Mouse (Mus musculus) bone marrow macrophage, adult 2 months (primary cell): Measurements from ENCODE around the gene Ankrd27. TPM values are rescaled to one million over a fixed set of nuclear protein-coding genes. Genes with fewer than 3 reads are reported as not detected.

ENCODE experiments used
- H3K27ac ChIP-seq: 2 replicates; pipeline ENCODE4 v1.5.1; 2012; ENCODE audit warnings: low read depth, low read length; ENCODE audit not compliant: insufficient read depth
- H3K4me1 ChIP-seq: 2 replicates; pipeline ENCODE4 v1.6.1; 2012; ENCODE audit warnings: low read length; ENCODE audit not compliant: control insufficient read depth, insufficient read depth
- H3K4me3 ChIP-seq: 2 replicates; pipeline ENCODE4 v1.5.1; 2012; ENCODE audit warnings: mild to moderate bottlenecking, low read length, moderate library complexity; ENCODE audit not compliant: insufficient read depth
- CTCF ChIP-seq: IDR thresholded peaks from 2 replicates; pipeline ENCODE4 v1.5.1; 2012; ENCODE audit warnings: low read depth, mild to moderate bottlenecking, low read length, moderate library complexity
- POLR2A ChIP-seq: IDR thresholded peaks from 2 replicates; pipeline ENCODE4 v1.6.1; 2012; ENCODE audit warnings: mild to moderate bottlenecking, low read depth, low read length, borderline replicate concordance
- polyA plus RNA-seq: library from polyadenylated mRNA; stranded (reverse); fragments of >200 nt; gene quantifications from 2 replicates; pipeline ENCODE4 v1.2.4, GENCODE M21; 2012; ENCODE audit not compliant: missing spikeins, insufficient read depth, insufficient read length

The Ankrd27 gene
- polyA plus RNA-seq, 1 experiment = 29.4 TPM

GRCm38 (mm10) chr7:35594311-35594710 lies 8.3 kb downstream of the Ankrd27 start:
- H3K27ac ChIP-seq = no peak overlapping the region
- no peak overlapping the region for H3K4me3 ChIP-seq
- no peak for TF ChIP-seq POLR2A
- no peak for TF ChIP-seq CTCF
- H3K4me1 ChIP-seq = no peaks in the 10 kb centered on the region

- Histone ChIP-seq H3K4me1 (no peaks in the 10 kb centered on the region), H3K27ac (no peak overlapping the region), H3K4me3 (no peak overlapping the region)
- TF ChIP-seq POLR2A (no peak), CTCF (no peak)
Observed at GRCm38 (mm10) chr7:35599492-35599891, 13.4 kb downstream of the Ankrd27 start.

- no peak for TF ChIP-seq CTCF
- no peak for TF ChIP-seq POLR2A
- H3K4me1 ChIP-seq = no peaks in the 10 kb centered on the region
- no peak overlapping the region for H3K27ac ChIP-seq
- no peak overlapping the region for H3K4me3 ChIP-seq
Observed at GRCm38 (mm10) chr7:35600031-35600430, 14.0 kb downstream of the Ankrd27 start.

GRCm38 (mm10) chr7:35601106-35601505 lies 15.1 kb downstream of the Ankrd27 start:
- H3K27ac ChIP-seq = no peak overlapping the region
- H3K4me3 ChIP-seq = no peak overlapping the region
- no peaks in the 10 kb centered on the region for H3K4me1 ChIP-seq
- TF ChIP-seq POLR2A (no peak), CTCF (no peak)

- TF ChIP-seq POLR2A = no peak
- no peak for TF ChIP-seq CTCF
- Histone ChIP-seq H3K4me3 (no peak overlapping the region), H3K4me1 (no peaks in the 10 kb centered on the region), H3K27ac (no peak overlapping the region)
Observed at GRCm38 (mm10) chr7:35602766-35603165, 16.7 kb downstream of the Ankrd27 start.

GRCm38 (mm10) chr7:35606816-35607215 lies 20.8 kb downstream of the Ankrd27 start:
- H3K27ac ChIP-seq = no peak overlapping the region

GRCm38 (mm10) chr7:35609245-35609644 lies 23.2 kb downstream of the Ankrd27 start:
- no peak overlapping the region for H3K27ac ChIP-seq
- TF ChIP-seq CTCF (no peak), POLR2A (no peak)
- H3K4me3 ChIP-seq = no peak overlapping the region
- H3K4me1 ChIP-seq = peaks cover 5% of the 10 kb centered on the region

More at GRCm38 (mm10) chr7:35606816-35607215, 20.8 kb downstream of the Ankrd27 start:
- TF ChIP-seq CTCF (no peak), POLR2A (no peak)
- Histone ChIP-seq H3K4me1 (peaks cover 5% of the 10 kb centered on the region), H3K4me3 (no peak overlapping the region)

GRCm38 (mm10) chr7:35617513-35617912 lies 31.5 kb downstream of the Ankrd27 start:
- Histone ChIP-seq H3K27ac (no peak overlapping the region), H3K4me1 (no peaks in the 10 kb centered on the region), H3K4me3 (no peak overlapping the region)
- TF ChIP-seq CTCF (no peak), POLR2A (no peak)

GRCm38 (mm10) chr7:35622626-35623025 lies 36.6 kb downstream of the Ankrd27 start:
- Histone ChIP-seq H3K4me1 (no peaks in the 10 kb centered on the region), H3K27ac (no peak overlapping the region), H3K4me3 (no peak overlapping the region)
- no peak for TF ChIP-seq POLR2A
- no peak for TF ChIP-seq CTCF

- Histone ChIP-seq H3K4me3 (no peak overlapping the region), H3K27ac (no peak overlapping the region), H3K4me1 (no peaks in the 10 kb centered on the region)
- TF ChIP-seq CTCF (no peak), POLR2A (no peak)
Observed at GRCm38 (mm10) chr7:35626038-35626437, 40.0 kb downstream of the Ankrd27 start.

- Histone ChIP-seq H3K4me3 (no peak overlapping the region), H3K27ac (no peak overlapping the region), H3K4me1 (no peaks in the 10 kb centered on the region)
- no peak for TF ChIP-seq CTCF
Observed at GRCm38 (mm10) chr7:35627371-35627770, 41.3 kb downstream of the Ankrd27 start.
